Mouse (Mus musculus): Measurements from ENCODE around the gene Atp9a. TPM values are rescaled to one million over a fixed set of nuclear protein-coding genes. Genes with fewer than 3 reads are reported as not detected.

Atp9a gene
- polyA plus RNA-seq, 1 experiment from 2014 or later, result 13.8 TPM

DNA sequence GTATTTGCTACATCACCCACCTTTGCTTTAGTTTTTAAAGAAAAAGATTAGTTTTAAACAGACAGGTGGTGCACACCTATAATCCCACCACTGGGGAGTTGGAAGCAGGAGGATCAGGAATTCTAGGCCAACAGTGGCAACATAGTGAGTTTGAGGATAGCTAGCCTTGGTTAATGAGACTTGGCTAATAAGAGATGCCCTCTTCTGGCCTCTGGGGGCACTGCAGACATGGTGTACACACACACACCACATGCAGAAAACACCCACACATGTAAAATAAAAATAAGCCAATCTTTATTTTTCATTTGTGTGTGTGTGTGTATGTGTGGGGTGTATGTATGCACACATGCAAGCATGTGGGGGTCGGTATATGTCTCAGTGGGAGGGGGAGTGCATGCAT lies 3.4 kb downstream of the Atp9a start:
- no peak overlapping the region for H3K4me3 ChIP-seq
- H3K9me3 ChIP-seq (replicated peaks), result no peaks in the 10 kb centered on the region
- ATAC-seq (replicated peaks; ENCODE audit: insufficient number of reproducible peaks, insufficient read depth, low FRiP score, low read depth), result no peak
- H3K27ac ChIP-seq, result no peak overlapping the region
- no peaks in the 10 kb centered on the region for H3K36me3 ChIP-seq
- H3K4me1 ChIP-seq (replicated peaks), result peaks cover 18% of the 10 kb centered on the region
- 93% methylated on average over 1 of the region's 1 CpGs for WGBS
- H3K4me2 ChIP-seq, result no peak overlapping the region
- H3K9ac ChIP-seq, result no peak overlapping the region
- 0 out of 2 replicates have a peak, but pooled peaks cover 3% of the 10 kb centered on the region for H3K27me3 ChIP-seq

GRCm38 (mm10) chr2:168737878-168738277 lies 4.3 kb downstream of the Atp9a start:
- H3K4me3 ChIP-seq, result no peak overlapping the region
- ATAC-seq (replicated peaks; ENCODE audit: insufficient number of reproducible peaks, insufficient read depth, low FRiP score, low read depth), result no peak
- no peak overlapping the region for H3K27ac ChIP-seq
- no peaks in the 10 kb centered on the region for H3K9me3 ChIP-seq (replicated peaks)
- WGBS, result 86% methylated on average over 10 of the region's 10 CpGs
- no peak overlapping the region for H3K9ac ChIP-seq
- peaks cover 19% of the 10 kb centered on the region for H3K4me1 ChIP-seq (replicated peaks)
- H3K27me3 ChIP-seq, result no peaks in the 10 kb centered on the region
- H3K4me2 ChIP-seq, result no peak overlapping the region
- no peaks in the 10 kb centered on the region for H3K36me3 ChIP-seq

GRCm38 (mm10) chr2:168734023-168734422 lies 8.2 kb downstream of the Atp9a start:
- peak; percentile 25; the same call in 1 of the 2 replicates for ATAC-seq (replicated peaks; ENCODE audit: insufficient number of reproducible peaks, insufficient read depth, low FRiP score, low read depth)
- no peak overlapping the region; the same call in 1 of the 2 replicates for H3K4me2 ChIP-seq
- H3K27me3 ChIP-seq, result no peaks in the 10 kb centered on the region
- no peak overlapping the region for H3K27ac ChIP-seq
- 40% methylated on average over 11 of the region's 11 CpGs for WGBS
- peaks cover 5% of the 10 kb centered on the region; the same call in 1 of the 2 replicates for H3K4me1 ChIP-seq (replicated peaks)
- H3K9me3 ChIP-seq (replicated peaks), result no peaks in the 10 kb centered on the region
- no peaks in the 10 kb centered on the region for H3K36me3 ChIP-seq
- no peak overlapping the region for H3K4me3 ChIP-seq
- H3K9ac ChIP-seq, result no peak overlapping the region

- no peaks in the 10 kb centered on the region for H3K36me3 ChIP-seq
- H3K9ac ChIP-seq, result no peak overlapping the region
- no peak overlapping the region for H3K4me3 ChIP-seq
- WGBS, result 73% methylated on average over 8 of the region's 8 CpGs
- H3K27me3 ChIP-seq, result no peaks in the 10 kb centered on the region
- no peak overlapping the region for H3K27ac ChIP-seq
- no peak overlapping the region for H3K4me2 ChIP-seq
- H3K4me1 ChIP-seq (replicated peaks), result peaks cover 15% of the 10 kb centered on the region
- ATAC-seq (replicated peaks; ENCODE audit: insufficient number of reproducible peaks, insufficient read depth, low FRiP score, low read depth), result no peak
- H3K9me3 ChIP-seq (replicated peaks), result no peaks in the 10 kb centered on the region
These were observed 11.0 kb downstream of the Atp9a start for GRCm38 (mm10) chr2:168731258-168731657.

DNA sequence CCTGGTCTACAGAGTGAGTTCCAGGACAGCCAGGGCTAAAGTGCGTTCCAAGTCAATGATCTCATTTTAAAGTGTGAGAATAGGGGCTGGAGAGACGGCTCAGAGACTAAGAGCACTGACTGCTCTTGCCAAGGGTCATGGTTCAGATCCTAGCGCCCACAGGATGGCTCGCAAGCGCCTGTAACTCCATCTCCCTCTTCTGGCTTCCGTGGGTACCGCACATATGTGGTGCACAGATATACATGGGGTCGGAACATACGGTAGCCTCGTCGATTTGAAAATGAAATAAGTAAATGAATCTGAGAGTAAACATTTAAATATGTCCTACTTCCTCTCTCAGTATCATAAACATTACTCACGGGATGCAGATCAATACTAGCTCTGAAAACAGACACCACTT lies 12.5 kb downstream of the Atp9a start:
- Histone ChIP-seq H3K36me3 (no peaks in the 10 kb centered on the region), H3K27ac (no peak overlapping the region), H3K4me3 (no peak overlapping the region), H3K4me2 (no peak overlapping the region), H3K4me1 (replicated peaks) (peaks cover 19% of the 10 kb centered on the region), H3K27me3 (no peaks in the 10 kb centered on the region), H3K9ac (no peak overlapping the region), H3K9me3 (replicated peaks) (no peaks in the 10 kb centered on the region)
- 79% methylated on average over 12 of the region's 12 CpGs for WGBS
- no peak for ATAC-seq (replicated peaks; ENCODE audit: insufficient number of reproducible peaks, insufficient read depth, low FRiP score, low read depth)

DNA sequence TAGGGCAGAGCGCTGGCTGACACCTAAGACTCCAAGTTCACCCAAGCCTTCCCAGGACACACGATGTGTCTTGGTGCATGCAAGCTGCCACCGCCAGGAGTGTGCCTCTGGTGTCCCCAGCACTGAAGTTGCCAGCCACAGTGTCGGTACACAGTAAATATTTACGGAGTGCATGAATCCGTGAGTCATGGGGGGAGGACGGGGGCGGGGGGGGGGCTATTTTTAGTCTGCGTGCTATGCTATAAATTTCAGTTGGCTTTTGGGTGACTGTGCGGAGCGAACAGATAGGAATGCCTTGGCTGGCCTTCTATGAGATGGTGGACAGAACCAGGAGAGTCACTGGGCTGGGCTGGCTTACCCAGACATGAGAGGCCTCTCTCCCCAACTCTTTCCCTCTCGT lies 14.2 kb downstream of the Atp9a start:
- H3K4me2 ChIP-seq, result peak overlapping the region; percentile 32
- H3K9ac ChIP-seq, result no peak overlapping the region
- H3K9me3 ChIP-seq (replicated peaks), result no peaks in the 10 kb centered on the region
- H3K4me1 ChIP-seq (replicated peaks), result peaks cover 14% of the 10 kb centered on the region
- H3K27me3 ChIP-seq, result no peaks in the 10 kb centered on the region
- no peaks in the 10 kb centered on the region for H3K36me3 ChIP-seq
- no peak overlapping the region for H3K4me3 ChIP-seq
- WGBS, result 39% methylated on average over 12 of the region's 12 CpGs
- peak; percentile 20; the same call in 1 of the 2 replicates for ATAC-seq (replicated peaks; ENCODE audit: insufficient number of reproducible peaks, insufficient read depth, low FRiP score, low read depth)
- H3K27ac ChIP-seq, result peak overlapping the region; percentile 70

DNA sequence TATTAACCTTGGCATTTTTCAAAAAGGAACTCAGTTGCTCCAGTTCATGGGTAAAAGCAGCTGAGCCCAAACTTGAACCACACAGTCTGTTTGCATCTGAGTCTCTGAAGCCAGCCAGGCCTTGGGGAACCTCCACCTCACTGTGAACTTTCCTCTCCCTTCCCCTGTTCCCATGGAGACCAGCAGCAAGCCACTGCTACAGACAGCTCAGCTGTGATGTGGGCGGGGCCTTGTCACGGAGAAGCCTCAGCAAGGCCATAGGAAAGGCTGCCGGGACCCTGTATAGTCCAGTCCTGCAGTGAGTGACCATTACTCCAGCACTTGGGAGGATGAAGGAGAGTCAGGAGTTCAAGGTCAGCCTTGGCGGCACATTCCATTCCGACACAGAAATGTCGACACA lies 16.2 kb downstream of the Atp9a start:
- peaks cover 14% of the 10 kb centered on the region for H3K4me1 ChIP-seq (replicated peaks)
- 31% methylated on average over 6 of the region's 6 CpGs for WGBS
- H3K9ac ChIP-seq, result no peak overlapping the region
- no peaks in the 10 kb centered on the region for H3K36me3 ChIP-seq
- H3K4me2 ChIP-seq, result no peak overlapping the region
- no peak overlapping the region for H3K4me3 ChIP-seq
- H3K9me3 ChIP-seq (replicated peaks), result no peaks in the 10 kb centered on the region
- no peak overlapping the region for H3K27ac ChIP-seq
- ATAC-seq (replicated peaks; ENCODE audit: insufficient number of reproducible peaks, insufficient read depth, low FRiP score, low read depth), result peak; percentile 25; the same call in 1 of the 2 replicates
- H3K27me3 ChIP-seq, result no peaks in the 10 kb centered on the region

DNA sequence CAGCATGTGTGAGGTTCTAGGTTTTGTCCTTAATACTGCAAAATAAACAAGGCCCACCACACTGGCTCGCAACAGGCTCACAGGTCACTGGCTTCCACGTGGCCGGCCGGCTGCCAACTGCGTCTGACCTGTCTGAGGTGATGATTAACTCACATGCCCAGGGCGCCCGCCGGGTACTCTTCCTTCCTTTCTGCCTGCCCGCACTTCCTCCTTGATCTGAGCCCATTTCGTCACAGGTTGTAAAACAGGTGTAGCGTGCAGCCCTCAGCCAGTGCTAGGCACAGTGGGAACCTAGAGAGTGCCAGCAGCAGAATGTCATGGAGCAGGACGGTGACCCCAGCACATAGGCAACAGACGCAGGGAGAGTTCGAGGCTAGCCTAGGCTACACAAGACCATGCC lies 20.9 kb downstream of the Atp9a start:
- Histone ChIP-seq H3K9me3 (replicated peaks) (no peaks in the 10 kb centered on the region), H3K4me1 (replicated peaks) (peaks cover 4% of the 10 kb centered on the region; the same call in 1 of the 2 replicates), H3K27ac (no peak overlapping the region), H3K4me2 (no peak overlapping the region), H3K4me3 (no peak overlapping the region), H3K27me3 (no peaks in the 10 kb centered on the region), H3K36me3 (no peaks in the 10 kb centered on the region), H3K9ac (no peak overlapping the region)
- ATAC-seq (replicated peaks; ENCODE audit: insufficient number of reproducible peaks, insufficient read depth, low FRiP score, low read depth), result no peak
- WGBS, result 81% methylated on average over 14 of the region's 14 CpGs

GRCm38 (mm10) chr2:168719742-168720141 lies 22.5 kb downstream of the Atp9a start:
- WGBS, result 65% methylated on average over 4 of the region's 4 CpGs

DNA sequence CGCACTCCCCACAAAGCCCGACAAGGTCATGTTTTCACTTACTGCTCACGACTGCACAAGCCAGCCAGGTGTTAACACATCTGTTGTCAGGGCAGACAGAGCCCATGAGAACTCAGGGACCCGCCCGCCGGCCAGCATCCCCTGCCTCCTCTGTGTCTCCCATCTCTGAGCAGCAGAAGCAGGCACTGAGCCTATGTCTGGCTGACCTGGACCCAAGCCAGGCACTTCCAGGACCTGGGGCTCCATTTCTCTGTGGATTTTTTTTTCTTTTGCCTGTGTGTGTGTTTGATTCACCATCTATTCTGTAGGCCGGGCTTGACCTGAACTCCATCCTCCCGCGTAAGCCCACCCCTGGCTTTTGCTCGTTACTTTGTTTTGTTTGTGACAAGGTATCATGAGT lies 23.5 kb downstream of the Atp9a start:
- Histone ChIP-seq H3K27ac (no peak overlapping the region), H3K27me3 (no peaks in the 10 kb centered on the region), H3K4me2 (no peak overlapping the region), H3K36me3 (no peaks in the 10 kb centered on the region), H3K9ac (no peak overlapping the region), H3K9me3 (replicated peaks) (no peaks in the 10 kb centered on the region), H3K4me3 (no peak overlapping the region), H3K4me1 (replicated peaks) (no peaks in the 10 kb centered on the region)
- no peak for ATAC-seq (replicated peaks; ENCODE audit: insufficient number of reproducible peaks, insufficient read depth, low FRiP score, low read depth)
- 70% methylated on average over 10 of the region's 10 CpGs for WGBS

More at GRCm38 (mm10) chr2:168719742-168720141, 22.5 kb downstream of the Atp9a start:
- ATAC-seq (replicated peaks; ENCODE audit: insufficient number of reproducible peaks, insufficient read depth, low FRiP score, low read depth), result no peak
- Histone ChIP-seq H3K27ac (no peak overlapping the region), H3K9me3 (replicated peaks) (no peaks in the 10 kb centered on the region), H3K9ac (no peak overlapping the region), H3K4me1 (replicated peaks) (no peaks in the 10 kb centered on the region), H3K4me2 (no peak overlapping the region), H3K36me3 (no peaks in the 10 kb centered on the region), H3K27me3 (no peaks in the 10 kb centered on the region), H3K4me3 (no peak overlapping the region)

DNA sequence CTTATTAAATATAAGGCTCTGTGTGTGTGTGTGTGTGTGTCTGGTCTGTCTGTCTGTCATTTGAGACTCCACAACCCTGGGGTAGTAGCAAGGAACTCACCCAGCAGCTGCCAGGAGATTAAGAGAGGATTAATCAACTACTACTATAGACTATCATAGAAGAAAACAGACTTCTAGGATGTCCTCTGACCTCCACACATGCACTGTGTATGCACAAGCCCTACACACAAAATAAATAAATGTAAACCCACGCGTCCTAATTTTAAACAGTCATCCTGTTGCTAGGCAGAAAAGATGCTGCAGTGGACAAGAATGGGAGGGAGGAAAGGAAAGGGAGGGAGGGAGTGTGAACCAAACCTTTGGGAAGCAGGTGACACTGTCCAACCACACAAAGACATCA lies 23.9 kb downstream of the Atp9a start:
- ATAC-seq (replicated peaks; ENCODE audit: insufficient number of reproducible peaks, insufficient read depth, low FRiP score, low read depth), result no peak
- 81% methylated on average over 2 of the region's 2 CpGs for WGBS
- H3K4me1 ChIP-seq (replicated peaks), result no peaks in the 10 kb centered on the region

More for the DNA sequence above, 23.9 kb downstream of the Atp9a start:
- no peaks in the 10 kb centered on the region for H3K9me3 ChIP-seq (replicated peaks)
- no peaks in the 10 kb centered on the region for H3K36me3 ChIP-seq
- H3K4me3 ChIP-seq, result no peak overlapping the region
- no peaks in the 10 kb centered on the region for H3K27me3 ChIP-seq
- no peak overlapping the region for H3K9ac ChIP-seq
- H3K4me2 ChIP-seq, result no peak overlapping the region
- no peak overlapping the region for H3K27ac ChIP-seq

Data from heart, embryonic 15.5 days (tissue).